Mouse (Mus musculus): Measurements from ENCODE around the gene Ctsk.

DNA sequence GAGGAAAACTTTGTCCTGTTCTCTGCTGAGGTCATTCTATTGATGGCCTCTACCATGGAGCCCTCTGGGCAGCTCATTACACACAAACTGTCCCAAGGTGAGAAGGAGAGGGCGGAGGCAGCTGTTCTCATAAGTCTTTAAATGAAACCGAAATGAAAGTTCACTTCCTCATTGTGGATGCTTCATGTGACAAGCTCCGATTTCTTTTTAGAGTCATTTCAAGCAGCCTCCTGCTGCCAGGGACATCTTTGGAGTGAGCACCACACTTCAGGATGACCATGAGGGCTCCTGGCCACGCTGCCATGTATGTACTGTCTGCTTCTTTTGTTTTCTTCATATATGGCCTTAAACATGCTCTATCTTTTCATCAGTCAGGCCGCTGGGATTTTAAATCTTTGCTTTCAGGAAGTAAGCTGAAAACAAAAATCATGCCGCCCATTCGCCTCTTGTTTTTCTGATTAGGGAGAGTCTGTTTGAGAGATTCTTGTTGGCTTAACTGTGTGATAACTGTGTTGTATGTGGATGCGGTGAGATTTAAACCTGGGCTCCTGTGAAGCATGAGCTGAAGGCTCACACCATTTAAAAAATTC, 27.7 kb downstream of the Ctsk start, which contains the start of gene Ctss:
- TF ChIP-seq POLR2A (IDR thresholded peaks at IDR 0.05; ENCODE audit: extremely low read depth, insufficient read depth, low read length) (no peak), CTCF (IDR thresholded peaks at IDR 0.05; ENCODE audit: extremely low read depth, insufficient read depth, low read length) (no peak)

All from cortical plate, adult 2 months (tissue).